Mouse (Mus musculus) brain, embryonic 14.5 days (tissue): ENCODE results near the gene Atp5j2.

ENCODE experiments used
- CTCF ChIP-seq: fragments of 200-500 bp; IDR thresholded peaks from 2 replicates; pipeline ENCODE4 v1.5.1; 2012; ENCODE audit warnings: inconsistent platforms, mild to moderate bottlenecking, moderate library complexity, borderline replicate concordance; ENCODE audit not compliant: insufficient read depth, insufficient read length; ENCODE audit errors: extremely low read depth
- POLR2A ChIP-seq: fragments of 200-500 bp; IDR thresholded peaks from 2 replicates; pipeline ENCODE4 v1.6.1; 2012; ENCODE audit warnings: mild to moderate bottlenecking, inconsistent platforms, borderline replicate concordance; ENCODE audit not compliant: poor library complexity, insufficient read depth, insufficient read length, severe bottlenecking; ENCODE audit errors: extremely low read depth

DNA sequence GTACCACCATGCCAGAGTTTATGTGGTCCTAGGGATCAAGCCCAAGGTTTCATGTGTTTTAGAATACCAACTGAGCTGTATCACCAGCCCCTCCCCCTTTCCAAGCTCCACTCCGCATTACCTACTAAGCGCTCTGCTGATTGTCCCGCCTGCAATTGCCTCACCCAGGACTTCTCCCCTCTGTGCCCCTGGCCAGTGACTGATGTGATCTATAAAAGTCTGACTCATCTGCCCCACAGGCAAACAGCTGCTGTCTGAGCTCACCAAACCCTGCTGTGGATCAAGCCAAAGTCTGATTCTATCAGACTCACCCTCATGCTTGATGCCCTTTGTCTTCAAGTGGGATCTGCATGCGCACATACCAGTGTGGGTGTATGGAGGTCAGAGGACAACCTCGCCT is 31.0 kb upstream of the Atp5j2 start:
- TF ChIP-seq CTCF (no peak), POLR2A (no peak)
